ENCODE assay signal across 8 mouse cellular contexts in genomic region chr15:93336925-93337761, GRCm38 (mm10). TPM values are rescaled to one million over a fixed set of nuclear protein-coding genes. Genes with fewer than 3 reads are reported as not detected.
A peak's percentile ranks its signal among the peaks of the same experiment; 100 is the strongest.
DNase-seq lines count a peak whose midpoint lies in the region; ATAC-seq lines count a peak whose summit lies in the region.

Gene Yaf2 (minus strand): TSS chr15:93336935.

- H3K36me3 ChIP-seq in hindbrain, embryonic 13.5 days: peaks cover 6% of the 10 kb centered on the region

- H3K9ac ChIP-seq in hindbrain, embryonic 13.5 days: peak within 1 kb of the TSS; percentile 96

- H3K9me3 ChIP-seq in hindbrain, embryonic 13.5 days: no peaks in the 10 kb centered on the region

- peak within 1 kb of the TSS; percentile 95 for H3K4me3 ChIP-seq in hindbrain, embryonic 13.5 days

- WGBS in hindbrain, embryonic 13.5 days: under 1% methylated on average over 49 of the region's 73 CpGs

- H3K4me1 ChIP-seq in hindbrain, embryonic 13.5 days (replicated peaks): peaks cover 21% of the 10 kb centered on the region

- H3K27ac ChIP-seq in hindbrain, embryonic 13.5 days: peak within 1 kb of the TSS; percentile 96

- peak; percentile 94 for DNase-seq in NIH3T3 (ENCODE audit: low read depth)
- peak; percentile 89 to 92 for DNase-seq in cerebellum, postnatal 10 days
- DNase-seq in frontal cortex, postnatal 14 days (ENCODE audit: low spot score in 2 of 2): peak; percentile 56 to 77
- peak; percentile 69 for DNase-seq in layer of hippocampus, postnatal 25 days (ENCODE audit: extremely low spot score in 1 of 2, low spot score in 1 of 2)
- DNase-seq in lung, postnatal 25 days (ENCODE audit: low spot score): peak; percentile 89
- peak; percentile 86 for DNase-seq in retina, embryonic 14.5 days (ENCODE audit: low spot score)
- peak; percentile 90 for DNase-seq in thymus, postnatal 4 days

- ATAC-seq in hindbrain, embryonic 13.5 days (ENCODE audit: low FRiP score): peak; percentile 93

- peaks cover 2% of the 10 kb centered on the region; the same call in 1 of the 2 replicates for H3K27me3 ChIP-seq in hindbrain, embryonic 13.5 days

- peak within 1 kb of the TSS; percentile 76 for H3K4me2 ChIP-seq in hindbrain, embryonic 13.5 days

RNA-seq across cellular contexts. Expression of gene Yaf2, which starts in this region (rescaled TPM):
- 109 and 110 TPM in 2 replicates for polyA plus RNA-seq in hindbrain, embryonic 13.5 days (2015; fragmentation: Nextera tagmentation; extraction: Ambion mirVana)
- total RNA-seq in layer of hippocampus, postnatal 25 days (2021): 10 to 100 TPM; 90.2 to 92.9 TPM

Comparison
In these comparisons a context has a peak if more than half of its experiments do, and no peak if none do; other contexts are left out.
1. Peak in every context shown above with its lines: DNase-seq, ATAC-seq, H3K4me3 ChIP-seq and H3K27ac ChIP-seq.